Mouse (Mus musculus) T-helper 17 cell (primary cell): ENCODE measurements around the gene Prss16.

Source experiments
- in situ Hi-C, 2 experiments: fragments of 300-600 bp; cut with MboI, MseI; formaldehyde crosslinking; loops; 1 replicate in 1 of 2; 2 replicates in 1 of 2; pipeline ENCODE4 v1.15.1; 2025; ENCODE audit warnings: high pct_unique_total_duplicates in 2 of 2

The Prss16 gene

GRCm38 (mm10) chr13:22015479-22016450 is 6.2 kb upstream of the Prss16 start:
- in situ Hi-C loops: no loop called here

GRCm38 (mm10) chr13:22014411-22014845 is 4.9 kb upstream of the Prss16 start:
- in situ Hi-C loops: loop anchor here in 1 of 2 experiments (5.0 kb wide), 1 partner anchor 47 kb away; no protein-coding TSS in a partner anchor

- in situ Hi-C loops: loop anchor here in 1 of 2 experiments (5.0 kb wide), 1 partner anchor 46 kb away; no protein-coding TSS in a partner anchor
These were observed 4.2 kb upstream of the Prss16 start for GRCm38 (mm10) chr13:22013716-22014115.

- in situ Hi-C loops: no loop called here
These were observed 835 bp downstream of the Prss16 start for GRCm38 (mm10) chr13:22008707-22009106.

GRCm38 (mm10) chr13:22007872-22008271 is 1.7 kb downstream of the Prss16 start:
- in situ Hi-C loops: no loop called here

GRCm38 (mm10) chr13:22007121-22007510 is 2.4 kb downstream of the Prss16 start:
- in situ Hi-C loops: no loop called here

GRCm38 (mm10) chr13:22006334-22007120 is 3.0 kb downstream of the Prss16 start:
- in situ Hi-C loops: no loop called here

GRCm38 (mm10) chr13:22005605-22006333 is 3.8 kb downstream of the Prss16 start:
- in situ Hi-C loops: no loop called here

- in situ Hi-C loops: no loop called here
These were observed 7.7 kb downstream of the Prss16 start for GRCm38 (mm10) chr13:22001823-22002222.

GRCm38 (mm10) chr13:22001346-22001745 is 8.2 kb downstream of the Prss16 start:
- in situ Hi-C loops: no loop called here

- in situ Hi-C loops: no loop called here
These were observed 10.4 kb downstream of the Prss16 start for GRCm38 (mm10) chr13:21999147-21999546.

GRCm38 (mm10) chr13:21998412-21998811 is 11.1 kb downstream of the Prss16 start:
- in situ Hi-C loops: no loop called here

- in situ Hi-C loops: no loop called here
These were observed 11.7 kb downstream of the Prss16 start for GRCm38 (mm10) chr13:21997821-21998220.

- in situ Hi-C loops: no loop called here
These were observed 12.2 kb downstream of the Prss16 start for GRCm38 (mm10) chr13:21997201-21997820.

- in situ Hi-C loops: no loop called here
These were observed 12.7 kb downstream of the Prss16 start for GRCm38 (mm10) chr13:21996840-21997185.

GRCm38 (mm10) chr13:21996101-21996839 is 13.3 kb downstream of the Prss16 start:
- in situ Hi-C loops: no loop called here

GRCm38 (mm10) chr13:21995331-21995914 is 14.1 kb downstream of the Prss16 start:
- in situ Hi-C loops: no loop called here

- in situ Hi-C loops: loop anchor here in 1 of 2 experiments (5.0 kb wide), 1 partner anchor 673 kb away; no protein-coding TSS in a partner anchor
These were observed 14.6 kb downstream of the Prss16 start for GRCm38 (mm10) chr13:21994896-21995295.

- in situ Hi-C loops: loop anchor here in 1 of 2 experiments (5.0 kb wide), 1 partner anchor 672 kb away; no protein-coding TSS in a partner anchor
These were observed 15.4 kb downstream of the Prss16 start for GRCm38 (mm10) chr13:21993957-21994738.
